ENCODE assay signal across 1 mouse cellular context in genomic region chr6:72429061-72429842, GRCm38 (mm10).
TF ChIP-seq lines count a peak whose summit lies in the region.

No protein-coding gene starts in this region.

TF ChIP-seq in MEL, 35 proteins besides CTCF, POLR2A, EP300 and RAD21 (continued from another document):
- TF ChIP-seq SIN3A (IDR thresholded peaks at IDR 0.05; ENCODE audit: low read length) (no peak), MYC (IDR thresholded peaks at IDR 0.05; ENCODE audit: low read depth, low read length) (no peak), MAFK (IDR thresholded peaks at IDR 0.05; ENCODE audit: borderline replicate concordance, low read depth, low read length) (no peak), UBTF (IDR thresholded peaks at IDR 0.05; ENCODE audit: borderline replicate concordance, insufficient read depth, low read depth, low read length) (no peak), ELF1 (IDR thresholded peaks at IDR 0.05; ENCODE audit: low read depth, low read length) (no peak), JUND (IDR thresholded peaks at IDR 0.05; ENCODE audit: low read depth, low read length) (no peak), BHLHE40 (IDR thresholded peaks at IDR 0.05; ENCODE audit: borderline replicate concordance, low read depth, low read length) (no peak), GATA1 (IDR thresholded peaks at IDR 0.05; ENCODE audit: low read depth, low read length) (no peak), MXI1 (IDR thresholded peaks at IDR 0.05; ENCODE audit: low read depth, low read length) (no peak)
